Mouse (Mus musculus): ENCODE results near the gene Cntn4.

Cntn4 gene

DNA sequence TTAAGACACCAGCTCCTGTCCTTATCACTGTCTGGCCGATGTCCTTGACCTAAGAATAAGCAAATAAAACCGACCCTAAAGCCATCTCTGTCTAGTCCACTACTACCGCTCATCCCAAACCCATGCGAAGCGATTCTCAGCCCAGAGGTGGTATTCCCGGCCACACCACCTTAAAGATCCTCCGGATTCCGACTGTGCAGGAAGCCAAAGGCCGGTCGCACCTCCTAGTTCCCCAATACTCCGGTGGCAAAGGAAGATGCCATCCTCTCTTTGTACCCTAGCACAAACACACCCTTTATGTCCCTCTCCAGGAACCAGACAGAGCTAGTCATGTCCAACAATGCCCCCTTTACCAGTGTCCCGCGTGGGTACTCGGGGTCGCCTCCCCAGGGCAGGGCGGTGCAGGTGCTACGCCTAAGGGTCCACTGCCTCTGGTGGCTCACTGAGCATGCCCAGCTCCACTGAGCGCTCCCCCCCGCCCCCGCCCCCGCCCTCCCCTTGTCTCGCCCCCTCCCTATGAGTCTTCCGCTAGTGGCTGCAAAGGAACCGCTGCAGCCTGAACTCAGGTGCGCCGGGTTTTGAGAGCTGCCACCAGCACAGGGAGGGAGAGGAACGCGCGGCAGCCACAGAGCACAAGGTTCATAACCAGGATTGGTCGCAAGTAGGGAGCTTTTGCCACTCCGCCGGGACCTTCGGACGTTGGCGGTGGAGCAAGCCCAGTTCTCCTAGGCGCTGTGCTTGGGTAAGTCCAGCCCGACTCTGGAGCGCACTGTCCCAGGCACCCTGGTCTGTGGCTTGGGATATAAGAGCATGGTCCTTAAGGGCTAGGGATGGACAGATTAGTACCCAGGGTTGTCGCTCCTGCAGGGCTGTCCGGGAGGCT is at the start of gene Cntn4:
Gene Cntn4 (plus strand): TSS at position 512 of the 883 bp plus-strand sequence.
- peak; percentile 30 for DNase-seq (ENCODE audit: low spot score)

DNA sequence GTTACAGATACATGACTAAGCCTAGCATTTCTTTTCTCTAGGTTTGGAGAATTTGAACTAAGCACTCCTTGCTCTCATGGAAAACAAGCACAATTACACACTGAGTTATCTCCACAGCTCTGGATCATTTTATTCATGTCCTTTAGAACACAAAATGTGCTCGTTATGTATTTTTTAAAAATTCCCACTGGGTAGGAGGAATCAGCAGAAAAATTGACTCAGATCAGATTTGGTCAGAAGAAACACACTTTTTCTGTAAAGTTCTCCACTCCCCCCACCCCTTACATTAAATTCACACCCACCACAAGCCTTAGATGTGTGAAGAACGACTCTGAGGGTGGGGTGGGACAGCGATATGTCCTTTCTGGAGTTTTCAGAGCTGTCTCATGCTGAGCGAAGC is 3.2 kb upstream of the Cntn4 start:
- DNase-seq (ENCODE audit: low spot score), result no peak

DNA sequence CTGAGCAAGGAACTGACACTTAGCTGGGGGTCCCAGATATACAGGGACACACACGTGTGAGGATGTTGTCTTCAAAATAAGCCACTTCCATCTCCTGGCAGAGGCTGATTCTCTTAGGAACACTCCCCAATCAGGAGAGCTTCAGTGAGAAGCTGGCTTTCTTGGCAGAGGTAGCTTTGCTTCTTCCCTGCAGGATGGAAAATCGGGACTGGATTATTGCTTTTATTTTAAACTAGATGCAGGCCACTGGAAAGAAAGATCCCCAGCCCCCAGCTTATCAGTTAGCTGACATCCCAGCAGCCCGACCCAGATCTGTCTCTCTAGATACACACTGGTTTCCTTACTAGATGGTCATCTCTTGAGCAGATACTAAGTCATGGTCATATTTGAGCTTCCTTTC is 2.4 kb upstream of the Cntn4 start:
- DNase-seq (ENCODE audit: low spot score), result no peak

DNA sequence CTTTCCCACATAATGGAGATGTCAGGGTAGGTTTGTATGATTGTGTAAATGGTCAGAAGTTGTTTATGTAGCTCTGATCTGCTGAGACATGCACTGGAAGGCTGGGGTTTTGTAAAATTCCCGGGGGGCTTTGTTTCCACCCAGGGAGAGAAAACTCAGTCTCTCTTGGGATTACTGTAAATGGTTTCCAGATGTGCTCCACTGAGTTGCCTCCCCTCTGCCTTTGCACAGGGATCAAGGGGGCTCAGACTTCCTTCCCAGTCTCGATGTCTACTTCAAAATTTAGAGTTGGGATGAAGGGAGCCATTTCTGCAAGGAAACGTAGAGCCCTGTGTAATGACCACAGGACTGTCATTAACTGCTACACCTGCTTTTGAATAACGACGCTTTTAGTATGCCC is 823 bp upstream of the Cntn4 start:
- no peak for DNase-seq (ENCODE audit: low spot score)

DNA sequence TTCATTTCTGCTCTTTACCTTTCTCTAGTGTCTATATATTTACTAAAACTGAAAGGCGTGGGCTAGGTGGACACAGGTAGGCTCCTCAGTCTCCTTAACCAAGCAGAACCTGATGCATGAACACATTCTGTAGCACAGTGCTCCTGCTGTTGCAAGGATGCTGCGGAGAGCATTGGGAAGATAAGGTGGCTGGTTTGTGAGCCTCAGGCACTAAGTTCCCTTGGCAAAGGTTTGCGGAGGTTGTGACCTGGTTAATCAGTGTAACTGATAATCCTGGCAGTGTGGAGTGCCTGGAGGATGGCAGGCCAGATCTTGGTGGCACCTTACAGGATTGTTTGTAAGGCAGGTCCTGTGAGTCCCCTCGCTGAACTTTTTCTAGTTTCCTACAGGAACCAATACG is 1.3 kb downstream of the Cntn4 start:
- no peak for DNase-seq (ENCODE audit: low spot score)

DNA sequence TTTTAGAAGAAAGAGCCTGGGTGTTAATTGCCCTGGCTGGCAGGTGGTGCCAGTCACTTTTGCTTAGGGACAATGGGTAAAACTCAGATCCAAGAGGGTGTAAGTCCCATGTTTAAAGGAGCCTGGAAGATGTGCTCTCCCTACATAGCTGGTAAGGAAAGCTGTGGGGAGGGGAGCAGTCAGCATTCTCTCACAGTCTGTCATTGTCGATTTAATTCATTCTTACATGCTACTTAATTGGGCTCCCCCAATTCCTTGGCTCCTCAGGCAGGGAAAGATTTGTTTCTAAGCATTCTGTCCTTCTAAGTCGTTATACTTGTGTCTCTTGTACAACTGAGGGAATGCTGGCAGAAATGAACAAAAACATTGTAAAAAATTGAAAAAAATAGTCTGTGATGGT is 4.0 kb downstream of the Cntn4 start:
- no peak for DNase-seq (ENCODE audit: low spot score)

DNA sequence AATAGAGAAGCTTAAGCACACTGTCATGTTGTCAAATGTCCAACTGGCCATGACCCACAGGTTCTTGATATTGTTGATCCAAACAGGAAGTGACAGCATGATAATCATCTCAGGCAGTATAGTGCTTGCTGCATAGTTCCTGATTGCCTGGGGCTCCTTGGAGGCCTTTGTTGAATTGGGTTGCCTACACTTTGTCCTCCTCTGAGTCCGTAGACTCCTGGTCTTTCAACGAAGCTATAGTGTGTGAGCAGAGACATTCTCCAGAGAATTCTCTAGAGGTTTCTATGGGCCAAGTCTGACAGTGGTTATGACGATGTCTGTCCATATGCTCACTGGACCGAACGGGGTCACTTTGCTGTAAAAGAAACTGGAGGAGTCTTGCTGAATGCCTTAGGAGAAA is 5.8 kb downstream of the Cntn4 start:
- DNase-seq (ENCODE audit: low spot score), result no peak

DNA sequence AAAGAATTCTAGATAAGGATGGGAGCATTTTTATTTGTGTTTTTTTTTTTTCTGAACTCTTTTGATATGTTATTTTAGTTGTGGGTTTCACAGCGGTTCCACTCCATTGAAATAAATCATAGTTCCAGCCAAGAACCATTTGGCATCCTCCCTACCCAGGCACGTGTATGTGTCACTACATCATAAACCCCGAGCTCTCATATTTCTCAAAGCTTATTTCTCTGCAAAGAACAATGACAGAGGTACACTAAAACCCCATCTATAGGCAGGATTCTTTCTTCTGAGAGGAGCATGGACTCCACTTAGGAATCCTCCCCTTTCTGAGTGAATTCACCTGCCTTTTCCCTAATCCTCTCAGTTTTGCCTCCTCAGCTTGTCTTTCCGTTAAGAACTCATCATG is 6.7 kb downstream of the Cntn4 start:
- DNase-seq (ENCODE audit: low spot score), result no peak

DNA sequence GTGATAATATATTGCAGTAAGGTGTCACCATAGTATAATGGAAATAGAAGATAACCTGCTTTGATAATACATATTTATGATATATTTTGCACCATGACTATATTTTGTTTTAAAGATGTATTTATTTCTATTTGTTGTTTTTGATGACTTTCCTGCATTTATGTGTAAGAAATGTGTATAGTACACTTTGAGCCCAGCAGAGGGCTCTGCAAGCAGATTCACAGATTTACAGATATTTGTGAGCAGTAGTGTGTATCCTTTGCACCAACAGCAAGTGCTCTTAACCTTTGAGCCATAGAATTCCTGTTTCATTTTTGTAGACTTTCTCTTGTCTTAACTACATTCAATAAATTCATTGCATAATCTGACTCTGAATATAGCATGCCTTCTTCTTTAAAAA is 10.7 kb downstream of the Cntn4 start:
- no peak for DNase-seq (ENCODE audit: low spot score)

DNA sequence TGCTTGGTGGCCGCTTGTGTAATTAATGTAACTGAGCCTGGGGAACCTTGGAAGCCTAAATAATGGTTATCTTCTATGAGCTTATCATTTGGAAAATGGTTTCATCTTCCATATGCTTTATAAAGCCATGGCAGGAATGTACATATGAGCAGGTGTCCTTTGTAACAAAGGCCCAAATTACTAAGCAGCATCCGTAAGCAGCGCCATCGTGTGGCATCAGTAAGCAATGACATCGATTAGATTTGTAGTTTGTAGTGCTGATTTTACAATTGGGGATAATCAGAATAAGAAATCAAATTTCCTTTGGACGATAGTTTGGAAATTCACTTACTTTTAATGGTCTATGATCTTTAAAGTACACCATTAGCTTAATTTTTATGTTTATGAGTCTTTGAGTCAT is 64.6 kb downstream of the Cntn4 start:
- peak; percentile 44 for DNase-seq (ENCODE audit: low spot score)

DNA sequence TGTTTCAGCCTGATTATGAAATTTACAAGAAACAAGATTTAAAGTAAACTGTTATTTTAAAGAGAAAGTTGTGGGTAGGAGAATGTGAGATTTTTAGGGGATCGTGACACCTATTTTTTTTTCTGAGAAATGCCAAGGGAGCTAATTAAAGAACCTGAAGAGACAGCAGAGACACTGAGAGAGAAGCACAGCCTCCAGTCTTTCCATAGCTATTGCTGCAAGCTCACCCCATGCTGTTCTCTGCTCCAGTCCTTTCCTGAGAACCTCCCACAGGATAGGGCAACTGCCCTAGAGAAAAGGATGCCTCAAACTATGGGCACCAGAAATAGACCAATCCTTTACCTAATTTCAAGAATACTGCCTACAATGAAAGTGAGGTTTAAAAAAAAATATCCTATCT is 103.2 kb downstream of the Cntn4 start:
- no peak for DNase-seq (ENCODE audit: low spot score)

DNA sequence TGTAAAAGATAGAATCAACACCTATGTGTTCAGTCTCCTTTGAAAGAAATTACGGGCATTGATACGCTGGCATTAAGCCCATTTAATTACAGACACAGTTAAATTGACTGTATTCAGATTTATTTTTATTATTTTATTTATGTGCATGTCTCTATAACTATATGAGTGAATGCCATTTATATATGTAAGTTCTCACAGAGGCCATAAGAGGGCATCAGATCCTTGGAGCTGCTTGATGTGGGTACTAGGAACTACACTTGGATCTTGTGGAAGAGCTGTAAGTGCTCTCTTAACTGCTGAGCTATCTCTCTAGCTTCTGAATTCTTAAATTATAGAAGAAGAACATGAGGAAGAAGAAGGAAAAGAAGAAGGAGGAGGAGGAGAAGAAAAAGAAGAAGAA is 111.0 kb downstream of the Cntn4 start:
- DNase-seq (ENCODE audit: low spot score), result no peak

DNA sequence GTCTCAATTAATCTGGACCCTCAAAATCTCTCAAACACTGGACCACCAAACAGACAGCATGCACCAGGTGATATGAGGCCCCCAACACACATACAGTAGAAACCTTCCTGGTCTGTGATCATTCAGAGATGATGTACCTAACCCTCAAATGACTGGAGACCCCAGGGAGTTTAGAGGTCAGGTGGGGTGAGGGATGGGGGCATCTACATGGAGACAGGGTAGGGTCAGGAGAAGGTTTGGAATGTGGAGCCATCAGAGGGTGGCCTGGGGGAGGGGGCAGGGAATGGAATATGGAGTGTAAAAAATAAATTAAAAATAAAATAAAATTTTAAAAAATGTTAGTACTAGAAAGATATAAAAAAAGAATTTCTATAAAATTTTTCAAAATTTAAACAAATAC is 157.6 kb downstream of the Cntn4 start:
- no peak for DNase-seq (ENCODE audit: low spot score)

DNA sequence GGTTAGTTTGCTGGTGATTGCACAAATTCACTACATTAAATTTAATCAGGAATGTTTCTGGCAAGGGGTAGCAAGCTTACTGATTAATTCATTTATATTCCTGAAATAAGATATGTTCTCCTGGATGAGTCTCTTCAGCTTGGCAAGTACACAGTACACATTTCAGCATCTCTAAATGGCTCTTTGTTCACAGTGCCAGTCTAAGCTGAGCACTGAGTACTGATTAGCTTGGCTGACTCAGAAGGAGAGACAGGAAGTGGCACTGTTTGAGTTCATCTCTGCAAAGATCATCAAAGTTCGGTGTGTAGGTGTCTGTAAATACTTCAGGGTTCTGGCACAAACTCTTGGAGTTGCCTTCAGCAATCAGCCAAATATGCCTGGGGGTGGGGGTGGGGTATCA is 169.8 kb downstream of the Cntn4 start:
- peak; percentile 1 for DNase-seq (ENCODE audit: low spot score)

DNA sequence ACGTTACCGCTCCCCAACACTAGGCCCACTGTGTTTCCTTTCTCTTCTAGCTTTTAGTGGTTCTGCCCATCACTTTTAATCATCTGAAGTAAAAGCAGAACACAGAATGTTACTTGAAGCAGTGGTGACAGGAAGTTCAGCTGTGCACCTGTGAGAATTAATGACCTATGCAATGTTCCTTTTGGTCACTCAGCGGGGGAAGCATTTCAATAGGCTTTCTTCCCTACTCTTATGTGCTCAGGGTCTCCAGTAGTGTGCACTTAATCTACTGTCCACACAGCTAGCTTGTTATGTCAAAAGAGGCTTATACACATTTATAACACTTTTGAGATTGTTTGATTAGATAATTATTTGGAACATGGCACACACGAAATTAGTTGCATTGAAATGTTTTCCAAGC is 215.4 kb downstream of the Cntn4 start:
- DNase-seq (ENCODE audit: low spot score), result no peak

DNA sequence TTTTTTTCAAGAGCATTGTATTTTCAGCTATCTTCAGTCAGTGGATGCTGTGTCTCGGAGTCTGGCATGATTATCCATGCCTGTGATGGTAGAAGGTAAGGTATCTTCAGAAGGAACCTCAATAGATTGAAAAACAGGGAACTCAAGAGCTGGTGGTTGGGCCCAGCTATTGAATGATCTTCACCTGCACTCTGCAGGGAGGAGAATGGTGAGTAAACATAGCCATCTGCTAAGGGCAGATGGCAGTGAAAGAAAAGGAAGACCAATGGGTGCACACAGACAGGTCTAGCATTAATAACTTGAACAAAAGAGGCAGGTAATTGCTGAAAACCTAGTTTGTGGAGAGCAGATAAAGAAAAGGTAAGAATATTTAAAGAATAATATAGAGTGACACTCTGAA is 261.0 kb downstream of the Cntn4 start:
- no peak for DNase-seq (ENCODE audit: low spot score)

DNA sequence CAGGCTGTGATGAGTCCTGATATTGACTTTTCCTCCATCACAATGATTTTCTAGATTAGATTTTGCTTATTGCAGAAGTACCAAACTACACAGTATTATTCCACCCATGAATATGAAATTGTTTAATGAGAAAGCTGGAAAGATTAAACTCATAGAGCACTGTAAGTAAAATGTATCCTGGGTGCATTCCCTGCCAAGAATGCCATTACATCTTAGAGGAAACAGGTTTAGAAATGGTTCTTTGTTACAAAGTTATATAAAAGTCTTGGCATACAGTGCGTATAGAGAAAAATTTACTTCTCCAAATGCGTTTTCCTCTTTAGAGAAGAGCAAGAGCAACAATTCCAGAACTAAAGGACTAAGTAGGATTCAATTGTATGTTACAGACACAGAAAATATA is 261.8 kb downstream of the Cntn4 start:
- DNase-seq (ENCODE audit: low spot score), result no peak

DNA sequence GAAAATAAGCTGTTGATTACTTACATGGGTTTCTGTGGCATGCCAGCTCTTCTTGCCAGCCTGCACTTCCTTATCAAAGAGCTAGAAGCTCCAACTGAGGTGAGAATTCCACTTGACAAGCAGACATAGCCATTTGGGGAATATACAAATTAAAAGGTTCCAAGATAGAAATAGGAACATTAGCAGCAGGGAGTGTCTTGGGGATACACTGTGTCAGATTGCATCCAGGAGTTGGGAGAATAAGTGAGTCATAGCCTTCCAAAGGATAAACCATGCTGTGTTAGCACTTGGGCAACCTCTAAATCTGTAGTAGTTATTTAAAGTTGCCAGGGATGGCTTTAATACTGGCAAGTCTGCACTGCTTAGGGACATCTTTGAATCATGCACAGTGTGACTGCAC is 263.1 kb downstream of the Cntn4 start:
- no peak for DNase-seq (ENCODE audit: low spot score)

DNA sequence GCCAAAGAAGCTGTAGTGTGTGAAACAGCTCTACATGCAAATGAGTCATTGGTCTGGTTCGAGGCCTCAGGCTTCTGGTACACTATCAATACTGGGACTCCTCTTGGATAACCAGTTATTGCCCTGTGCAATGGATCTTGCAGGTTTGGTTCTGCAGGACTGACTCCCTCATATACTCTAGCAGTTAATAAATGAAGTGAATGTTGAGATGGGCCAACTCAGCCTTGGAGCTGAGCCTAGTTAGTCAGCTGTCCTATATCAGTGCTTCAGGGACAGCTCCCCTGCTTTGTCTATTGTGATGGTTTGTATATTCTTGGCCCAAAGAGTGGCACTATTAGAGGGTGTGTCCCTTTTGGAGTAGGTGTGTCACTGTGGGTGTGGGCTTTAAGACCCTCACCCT is 314.0 kb downstream of the Cntn4 start:
- no peak for DNase-seq (ENCODE audit: low spot score)

DNA sequence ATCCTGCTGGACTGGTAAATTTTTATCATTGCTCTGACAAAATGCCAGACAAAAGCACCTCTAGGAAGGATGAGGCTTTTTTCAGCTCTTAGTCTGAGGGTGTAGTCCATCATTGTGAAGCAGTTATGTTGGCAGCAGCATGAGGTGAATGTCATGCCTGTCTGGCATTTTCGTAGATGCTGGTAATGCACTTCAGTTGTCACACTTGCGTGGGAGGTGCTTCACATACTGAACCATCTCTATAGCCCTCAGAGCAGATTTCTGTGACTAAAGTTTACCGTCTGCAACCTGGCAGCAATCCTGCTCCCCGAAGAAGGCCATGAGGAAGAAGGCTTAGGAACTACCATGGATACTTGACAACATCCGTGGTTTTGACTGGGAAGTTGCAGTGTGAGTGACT is 335.6 kb downstream of the Cntn4 start:
- DNase-seq (ENCODE audit: low spot score), result no peak

DNA sequence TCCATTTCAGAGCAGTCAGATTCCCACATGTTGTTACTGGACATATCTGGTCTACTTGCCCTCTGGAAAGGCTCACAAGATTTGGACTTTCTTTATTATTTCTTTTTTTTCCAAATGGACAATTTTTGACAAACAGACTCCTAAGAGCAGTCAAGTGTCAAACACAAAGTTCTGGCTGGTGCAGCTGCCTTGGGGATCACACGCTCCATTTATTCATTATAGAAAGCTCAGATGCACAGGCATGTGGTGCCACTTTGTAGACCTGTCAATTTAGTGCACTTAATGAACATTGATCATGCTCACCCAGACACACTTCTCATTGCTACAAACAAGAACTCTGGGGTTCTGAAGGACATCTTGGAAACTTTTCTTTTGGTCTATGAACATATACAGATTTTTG is 337.7 kb downstream of the Cntn4 start:
- DNase-seq (ENCODE audit: low spot score), result peak; percentile 2

DNA sequence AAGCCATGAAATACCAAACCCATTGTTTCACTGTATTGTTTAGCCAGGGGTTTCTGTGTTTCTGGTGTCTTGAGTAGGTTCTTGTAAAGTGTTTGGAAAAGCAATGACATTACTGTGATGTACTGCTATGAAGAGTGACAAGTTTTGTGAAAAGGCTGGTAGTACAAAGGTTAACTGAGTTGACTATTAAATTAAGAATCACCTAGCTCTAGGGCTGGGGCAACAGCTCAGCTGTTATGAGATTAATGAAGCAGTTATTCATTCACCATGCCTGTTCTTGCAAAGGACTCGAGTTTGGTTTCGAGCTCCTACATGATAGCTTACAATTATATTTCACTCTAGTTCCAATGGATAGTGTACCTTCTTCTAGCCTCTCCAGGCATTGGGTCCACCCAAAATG is 371.4 kb downstream of the Cntn4 start:
- no peak for DNase-seq (ENCODE audit: low spot score)

DNA sequence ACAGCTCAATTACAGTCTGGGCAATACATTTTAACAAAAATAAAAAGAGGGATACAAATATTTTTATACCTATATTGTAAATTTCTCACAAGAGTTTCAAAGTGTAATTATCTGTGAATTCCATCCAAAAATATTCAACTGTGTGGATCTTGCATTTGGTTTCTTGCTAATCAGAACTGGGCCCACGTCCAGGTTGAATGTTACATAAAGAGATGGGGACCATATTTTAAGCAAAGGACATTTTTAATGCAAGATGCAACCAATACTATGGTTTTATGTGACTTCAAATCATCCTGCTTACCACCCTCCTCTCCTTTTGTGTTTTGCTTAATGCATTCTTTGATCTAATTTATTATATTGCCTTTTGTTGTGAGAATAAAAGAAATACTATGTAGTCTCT is 378.7 kb downstream of the Cntn4 start:
- no peak for DNase-seq (ENCODE audit: low spot score)

DNA sequence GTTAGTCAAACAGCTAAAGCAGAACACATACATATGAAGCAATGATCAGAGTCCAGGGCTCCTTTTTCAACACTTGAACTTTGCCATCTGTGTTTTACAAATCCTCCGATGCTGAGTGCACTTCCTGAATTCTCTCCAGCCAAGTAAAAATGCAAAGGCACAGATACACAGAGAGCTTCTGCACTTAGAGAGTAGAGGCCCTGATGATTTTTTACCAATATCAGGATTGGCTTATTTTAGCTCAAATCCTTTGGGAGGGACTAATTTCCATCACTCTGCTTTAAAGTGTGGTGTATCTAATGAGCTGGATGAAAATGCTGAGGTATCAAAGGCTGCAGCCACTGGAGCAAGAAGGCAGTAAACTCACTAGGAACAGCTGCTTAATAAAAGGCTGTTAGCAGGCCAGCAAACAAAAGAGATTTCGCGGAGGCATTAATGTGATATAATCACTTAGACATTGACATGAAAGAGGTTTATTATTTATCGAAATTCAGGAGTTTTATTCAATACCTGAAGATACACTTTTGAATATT is 400.7 kb downstream of the Cntn4 start:
- DNase-seq (ENCODE audit: low spot score), result peak; percentile 5
